ENCODE assay signal across 22 mouse cellular contexts in genomic region chr12:80538311-80538710, GRCm38 (mm10). TPM values are rescaled to one million over a fixed set of nuclear protein-coding genes. Genes with fewer than 3 reads are reported as not detected.
A peak's percentile ranks its signal among the peaks of the same experiment; 100 is the strongest.
DNase-seq lines count a peak whose midpoint lies in the region; ATAC-seq and TF ChIP-seq lines count a peak whose summit lies in the region.
"Had no signal": no experiment of that assay in that cellular context is flagged by ENCODE, and none has a peak within 500 bp of the region (broad histone marks: within the 10 kb centered on the region; RNA-seq: fewer than 3 reads in every experiment).

No protein-coding gene starts in this region.

- ATAC-seq in kidney, embryonic 15.5 days (replicated peaks; ENCODE audit: low FRiP score) = no peak
- peak; percentile 44; the same call in 1 of the 2 replicates for ATAC-seq in lung, embryonic 14.5 days (ENCODE audit: insufficient read depth)
- ATAC-seq: activated CD4-positive, CD25-positive, alpha-beta regulatory T cell, adult 4 months; forebrain, embryonic 16.5 days; Patski had no signal

- no peak for TF ChIP-seq POLR2A in thymus, adult 2 months (IDR thresholded peaks at IDR 0.05; ENCODE audit: control insufficient read depth, extremely low read depth, insufficient read depth, low read length, poor library complexity)

- WGBS in kidney, embryonic 15.5 days = 47% methylated on average over 6 of the region's 6 CpGs
- 26% methylated on average over 6 of the region's 6 CpGs for WGBS in lung, embryonic 14.5 days
- WGBS in thymus, adult 2 months = 80% methylated on average over 6 of the region's 6 CpGs

- no peak overlapping the region for H3K4me2 ChIP-seq in kidney, embryonic 15.5 days
- H3K4me2 ChIP-seq in lung, embryonic 14.5 days = no peak overlapping the region
- H3K4me2 ChIP-seq: embryonic facial prominence, embryonic 13.5 days; forebrain, embryonic 12.5 days; heart, embryonic 12.5 days had no signal

- 0 out of 2 replicates have a peak overlapping the region, but pooled peaks have one; percentile 13 for H3K27ac ChIP-seq in kidney, embryonic 15.5 days
- no peak overlapping the region for H3K27ac ChIP-seq in lung, embryonic 14.5 days (ENCODE audit: low read depth)
- H3K27ac ChIP-seq in thymus, adult 2 months (ENCODE audit: control insufficient read depth, insufficient read depth, low read length) = no peak overlapping the region
- H3K27ac ChIP-seq: embryonic facial prominence, embryonic 13.5 days; forebrain, embryonic 12.5 days; heart, adult 2 months had no signal

- no peak overlapping the region for H3K9ac ChIP-seq in kidney, embryonic 15.5 days
- H3K9ac ChIP-seq in lung, embryonic 14.5 days = no peak overlapping the region
- H3K9ac ChIP-seq: embryonic facial prominence, embryonic 13.5 days; forebrain, embryonic 12.5 days; heart, embryonic 12.5 days had no signal

- H3K27me3 ChIP-seq in kidney, embryonic 15.5 days = no peaks in the 10 kb centered on the region
- H3K27me3 ChIP-seq in lung, embryonic 14.5 days (ENCODE audit: insufficient read depth, low read length) = no peaks in the 10 kb centered on the region
- peaks cover 51% of the 10 kb centered on the region for H3K27me3 ChIP-seq in E14TG2a.4 (ENCODE audit: insufficient read depth, low read length)
- H3K27me3 ChIP-seq in thymus, adult 2 months (ENCODE audit: control insufficient read depth, insufficient read depth, low read length) = no peaks in the 10 kb centered on the region
- H3K27me3 ChIP-seq: embryonic facial prominence, embryonic 13.5 days; forebrain, embryonic 12.5 days had no signal

- H3K4me3 ChIP-seq in kidney, embryonic 15.5 days (replicated peaks) = no peak overlapping the region
- H3K4me3 ChIP-seq in lung, embryonic 14.5 days (ENCODE audit: low read depth, low read length) = no peak overlapping the region
- H3K4me3 ChIP-seq in E14TG2a.4 (replicated peaks; ENCODE audit: low read length) = no peak overlapping the region
- no peak overlapping the region for H3K4me3 ChIP-seq in thymus, adult 2 months (ENCODE audit: control insufficient read depth, insufficient read depth, low read length)
- H3K4me3 ChIP-seq: embryonic facial prominence, embryonic 13.5 days; forebrain, embryonic 12.5 days; heart, adult 2 months; heart, embryonic 12.5 days had no signal

- H3K36me3 ChIP-seq in kidney, embryonic 15.5 days = no peaks in the 10 kb centered on the region
- H3K36me3 ChIP-seq in lung, embryonic 14.5 days (ENCODE audit: insufficient read depth) = no peaks in the 10 kb centered on the region
- no peaks in the 10 kb centered on the region for H3K36me3 ChIP-seq in E14TG2a.4 (ENCODE audit: insufficient read depth, low read length)
- H3K36me3 ChIP-seq in thymus, adult 2 months (ENCODE audit: control insufficient read depth, insufficient read depth, low read length) = no peaks in the 10 kb centered on the region
- H3K36me3 ChIP-seq: embryonic facial prominence, embryonic 13.5 days; heart, embryonic 12.5 days had no signal

- TF ChIP-seq CTCF in lung, embryonic 14.5 days (IDR thresholded peaks at IDR 0.05; ENCODE audit: low read depth) = no peak
- TF ChIP-seq CTCF in E14TG2a.4 (conservative IDR thresholded peaks at IDR 0.05; ENCODE audit: low read length) = 0 out of 2 replicates have a peak, but pooled peaks have one; percentile 0
- TF ChIP-seq CTCF in thymus, adult 2 months (IDR thresholded peaks at IDR 0.05; ENCODE audit: borderline replicate concordance, control insufficient read depth, extremely low read depth, insufficient read depth, low read length, poor library complexity) = no peak

- DNase-seq in kidney, adult 11 months = no peak
- DNase-seq in lung, embryonic 14.5 days = peak; percentile 67
- no peak for DNase-seq in lung, postnatal 14 days
- peak; percentile 15 for DNase-seq in lung, postnatal 25 days (ENCODE audit: low spot score)
- DNase-seq in thymus, adult 2 months = no peak
- no peak for DNase-seq in neural tube, embryonic 10.5 days (ENCODE audit: extremely low spot score, low spot score)
- DNase-seq: adrenal gland, postnatal 14 days; cerebellum, adult 18-20 months; cerebellum, adult 9-11 months; cerebellum, postnatal 36 days; gastrocnemius, postnatal 14 days; heart, adult 2 months; heart, postnatal 36 days had no signal

- H3K4me1 ChIP-seq in kidney, embryonic 15.5 days = 0 out of 2 replicates have a peak, but pooled peaks cover 3% of the 10 kb centered on the region
- no peaks in the 10 kb centered on the region for H3K4me1 ChIP-seq in lung, embryonic 14.5 days (ENCODE audit: insufficient read depth)
- 0 out of 2 replicates have a peak, but pooled peaks cover 4% of the 10 kb centered on the region for H3K4me1 ChIP-seq in E14TG2a.4 (replicated peaks; ENCODE audit: low read depth, low read length)
- no peaks in the 10 kb centered on the region for H3K4me1 ChIP-seq in thymus, adult 2 months (replicated peaks; ENCODE audit: control insufficient read depth, insufficient read depth, low read length)
- H3K4me1 ChIP-seq: embryonic facial prominence, embryonic 13.5 days; forebrain, embryonic 12.5 days had no signal

- H3K9me3 ChIP-seq in kidney, embryonic 15.5 days (replicated peaks) = no peaks in the 10 kb centered on the region
- H3K9me3 ChIP-seq in lung, embryonic 14.5 days (ENCODE audit: low read depth, low read length) = no peaks in the 10 kb centered on the region
- peaks cover 10% of the 10 kb centered on the region; the same call in 1 of the 2 replicates for H3K9me3 ChIP-seq in E14TG2a.4 (ENCODE audit: low read length)
- H3K9me3 ChIP-seq: embryonic facial prominence, embryonic 13.5 days; forebrain, embryonic 12.5 days; heart, embryonic 12.5 days had no signal

RNA-seq across cellular contexts. Expression of gene Galnt16, which starts 20.2 kb away (rescaled TPM):
- 6.6 and 9.4 TPM in 2 replicates for polyA plus RNA-seq in kidney, embryonic 15.5 days (2015; fragmentation: Nextera tagmentation; extraction: Ambion mirVana)
- polyA plus RNA-seq in lung, embryonic 14.5 days (2014; fragmentation: Nextera tagmentation; extraction: Ambion mirVana) = 4.8 and 6.7 TPM in 2 replicates
- 0.98 and 1.1 TPM in 2 replicates for polyA plus RNA-seq in thymus, adult 2 months (2012; rRNA removed)
- polyA plus RNA-seq: activated CD4-positive, CD25-positive, alpha-beta regulatory T cell, adult 4 months; C2C12 had no signal

Comparison
In these comparisons a context has a peak if more than half of its experiments do, and no peak if none do; other contexts are left out.
1. DNase-seq: peak in lung, embryonic 14.5 days (single experiment) and lung, postnatal 25 days (single experiment); none in kidney, adult 11 months (single experiment), lung, postnatal 14 days (single experiment), thymus, adult 2 months (single experiment) and neural tube, embryonic 10.5 days (single experiment).